Mouse (Mus musculus): ENCODE measurements around the gene Mterf4. TPM values are rescaled to one million over a fixed set of nuclear protein-coding genes. Genes with fewer than 3 reads are reported as not detected.

The Mterf4 gene
- polyA plus RNA-seq (2015; fragmentation: Nextera tagmentation; extraction: Ambion mirVana) = 32.2 and 34.9 TPM in 2 replicates

DNA sequence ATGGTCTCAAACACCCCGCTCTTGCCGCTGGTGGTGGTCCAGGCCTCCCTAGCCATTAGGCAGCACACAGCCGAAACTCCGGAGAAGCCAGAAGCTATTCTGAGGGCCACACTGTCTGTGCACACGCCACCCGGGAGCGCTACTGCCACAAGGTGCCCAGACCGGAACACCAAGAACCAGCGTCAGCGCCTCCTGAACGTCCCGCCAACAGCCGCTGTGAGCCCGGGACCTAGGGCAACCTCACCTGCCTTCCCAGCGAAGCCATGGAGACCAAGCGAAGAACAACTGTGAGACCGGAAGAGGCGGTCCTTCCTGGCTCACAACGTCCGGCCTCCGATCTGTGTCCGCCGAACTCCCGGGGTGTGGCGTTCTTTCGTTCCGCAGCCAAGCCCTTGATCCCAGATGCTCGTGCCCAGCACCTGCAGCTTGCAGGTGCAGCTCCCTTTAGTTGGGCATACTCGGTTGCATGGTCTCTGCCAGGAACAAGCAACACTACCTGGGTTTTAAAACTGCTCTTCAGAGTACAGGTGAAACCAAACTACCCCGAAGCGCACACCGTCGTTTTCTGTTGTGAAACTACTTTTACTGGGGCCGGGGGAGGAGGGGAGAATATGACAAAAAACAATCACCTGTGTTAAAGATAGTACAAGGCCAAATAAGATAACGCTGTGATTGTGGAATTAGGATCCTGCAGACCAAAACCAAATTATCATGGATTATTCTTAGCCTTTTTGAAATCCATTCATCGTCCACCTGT is at the start of gene Mterf4:
Gene Mterf4 (minus strand): TSS at position 335 of the 757 bp plus-strand sequence.
- 5% methylated on average over 36 of the region's 36 CpGs for WGBS
- peak within 1 kb of the TSS; percentile 52; the same call in 1 of the 2 replicates for H3K27ac ChIP-seq (ENCODE audit: low read length)
- peak; percentile 95 for ATAC-seq
- no peaks in the 10 kb centered on the region for H3K9me3 ChIP-seq (replicated peaks; ENCODE audit: control insufficient read depth, low read length, poor library complexity, severe bottlenecking)
- peak within 1 kb of the TSS; percentile 84 for H3K9ac ChIP-seq (ENCODE audit: low read depth, low read length)
- peaks cover 13% of the 10 kb centered on the region for H3K4me1 ChIP-seq (ENCODE audit: control insufficient read depth, insufficient read depth, low read length)
- H3K4me3 ChIP-seq (ENCODE audit: low read depth, low read length) = peak within 1 kb of the TSS; percentile 72
- peak within 1 kb of the TSS; percentile 72 for H3K4me2 ChIP-seq (ENCODE audit: low read length)
- no peaks in the 10 kb centered on the region for H3K27me3 ChIP-seq (ENCODE audit: control insufficient read depth, insufficient read depth, low read depth, low read length)
- peaks cover 13% of the 10 kb centered on the region for H3K36me3 ChIP-seq (ENCODE audit: control insufficient read depth, insufficient read depth, low read length)

DNA sequence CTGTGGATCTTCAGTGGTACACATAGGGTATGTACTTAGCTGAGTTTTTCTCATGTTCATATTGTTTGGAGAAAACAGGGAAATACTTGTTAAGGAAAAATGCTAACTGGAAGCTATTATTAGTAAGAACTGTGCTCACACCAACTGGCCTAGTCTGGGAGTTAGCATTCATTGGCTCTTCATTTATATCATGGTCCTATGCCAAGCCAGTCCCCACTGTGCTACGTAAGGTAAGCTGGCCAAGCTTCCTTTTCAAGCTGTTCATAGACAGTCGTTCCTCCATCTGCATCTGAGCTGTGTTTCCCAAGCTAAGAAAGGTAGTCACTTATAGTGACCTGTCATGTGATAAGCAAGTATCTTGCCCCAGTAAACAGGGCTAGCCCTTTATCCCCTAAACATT is 47.0 kb upstream of the Mterf4 start:
- no peak overlapping the region for H3K4me2 ChIP-seq (ENCODE audit: low read length)
- H3K9me3 ChIP-seq (replicated peaks; ENCODE audit: control insufficient read depth, low read length, poor library complexity, severe bottlenecking) = no peaks in the 10 kb centered on the region
- WGBS = 95% methylated on average over 2 of the region's 2 CpGs
- no peak for ATAC-seq
- H3K36me3 ChIP-seq (ENCODE audit: control insufficient read depth, insufficient read depth, low read length) = peaks cover 40% of the 10 kb centered on the region
- no peak overlapping the region for H3K27ac ChIP-seq (ENCODE audit: low read length)
- no peaks in the 10 kb centered on the region for H3K4me1 ChIP-seq (ENCODE audit: control insufficient read depth, insufficient read depth, low read length)
- H3K4me3 ChIP-seq (ENCODE audit: low read depth, low read length) = no peak overlapping the region
- no peak overlapping the region for H3K9ac ChIP-seq (ENCODE audit: low read depth, low read length)
- H3K27me3 ChIP-seq (ENCODE audit: control insufficient read depth, insufficient read depth, low read depth, low read length) = no peaks in the 10 kb centered on the region

DNA sequence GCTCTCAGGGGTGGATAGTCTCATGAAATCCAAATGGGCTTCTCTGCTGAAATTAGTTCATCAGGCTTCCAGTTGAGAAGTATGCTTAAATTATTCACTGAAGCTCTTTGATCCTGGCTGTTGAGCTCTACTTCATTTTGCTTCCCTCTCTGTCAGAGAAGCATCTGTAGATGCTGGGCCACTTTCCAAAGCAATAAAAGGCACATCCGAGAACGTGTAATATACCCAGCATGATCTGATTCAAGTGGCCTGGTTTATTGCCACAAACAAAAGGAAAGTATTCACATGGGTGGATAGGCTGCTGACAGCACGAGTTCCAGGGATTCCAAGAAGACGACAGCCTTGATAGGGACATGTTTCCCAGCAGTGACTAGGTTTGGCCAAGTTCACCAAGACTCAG is 44.0 kb upstream of the Mterf4 start:
- 69% methylated on average over 4 of the region's 4 CpGs for WGBS

DNA sequence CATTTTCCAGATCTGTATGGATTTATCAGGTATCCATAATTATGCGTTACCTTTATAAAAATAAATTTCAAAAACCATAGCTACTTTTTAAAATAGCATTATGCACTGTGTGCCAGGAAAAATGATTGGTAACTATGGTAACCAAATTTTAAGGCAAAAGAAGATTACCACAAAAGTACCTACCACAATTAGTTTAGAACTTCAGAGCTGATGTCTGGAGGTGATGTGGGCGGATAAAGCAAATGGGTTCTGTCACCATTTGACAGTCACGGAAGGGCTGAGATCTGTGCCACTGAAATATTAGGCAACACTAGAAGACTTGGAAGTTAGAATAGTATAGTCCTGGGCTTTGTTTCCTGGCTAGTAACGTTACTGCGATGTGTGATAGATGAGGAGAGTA is 41.5 kb upstream of the Mterf4 start:
- no peak overlapping the region for H3K27ac ChIP-seq (ENCODE audit: low read length)
- WGBS = 93% methylated on average over 5 of the region's 5 CpGs

More for the DNA sequence above, 44.0 kb upstream of the Mterf4 start:
- no peak overlapping the region for H3K27ac ChIP-seq (ENCODE audit: low read length)
- no peak overlapping the region for H3K9ac ChIP-seq (ENCODE audit: low read depth, low read length)
- no peak overlapping the region for H3K4me2 ChIP-seq (ENCODE audit: low read length)
- no peaks in the 10 kb centered on the region for H3K9me3 ChIP-seq (replicated peaks; ENCODE audit: control insufficient read depth, low read length, poor library complexity, severe bottlenecking)
- H3K4me1 ChIP-seq (ENCODE audit: control insufficient read depth, insufficient read depth, low read length) = peaks cover under 1% of the 10 kb centered on the region
- ATAC-seq = no peak
- peaks cover 28% of the 10 kb centered on the region for H3K36me3 ChIP-seq (ENCODE audit: control insufficient read depth, insufficient read depth, low read length)
- H3K27me3 ChIP-seq (ENCODE audit: control insufficient read depth, insufficient read depth, low read depth, low read length) = no peaks in the 10 kb centered on the region
- no peak overlapping the region for H3K4me3 ChIP-seq (ENCODE audit: low read depth, low read length)

DNA sequence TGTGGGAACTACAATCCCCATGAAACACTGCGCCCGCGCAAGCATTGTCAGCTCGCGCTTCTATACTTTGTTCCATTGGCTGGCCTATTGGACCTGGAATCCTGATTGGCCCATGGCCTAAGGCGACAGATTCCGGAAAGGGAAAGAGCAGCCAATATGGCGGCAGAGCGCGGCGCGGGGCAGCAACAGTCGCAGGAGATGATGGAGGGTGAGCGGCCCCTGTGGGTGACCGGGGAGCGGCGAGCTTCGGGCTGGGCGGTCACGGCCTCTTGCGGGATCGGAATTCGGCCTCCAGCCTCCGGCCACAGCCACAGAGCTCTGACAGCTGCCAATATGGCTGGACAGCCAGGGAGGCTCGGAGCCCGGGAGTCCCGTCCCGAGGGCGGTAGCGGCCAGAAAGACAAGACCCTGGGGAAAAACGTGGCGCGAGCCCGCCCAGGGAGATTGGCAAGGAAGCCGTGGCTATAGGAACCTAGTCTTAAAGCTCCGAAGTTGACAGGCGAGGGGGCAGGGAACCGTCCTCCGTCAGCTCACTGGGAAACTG is 37.9 kb upstream of the Mterf4 start:
- Histone ChIP-seq H3K27me3 (ENCODE audit: control insufficient read depth, insufficient read depth, low read depth, low read length) (no peaks in the 10 kb centered on the region), H3K9me3 (replicated peaks; ENCODE audit: control insufficient read depth, low read length, poor library complexity, severe bottlenecking) (no peaks in the 10 kb centered on the region), H3K4me2 (ENCODE audit: low read length) (peak overlapping the region; percentile 97), H3K4me3 (ENCODE audit: low read depth, low read length) (peak overlapping the region; percentile 94), H3K9ac (ENCODE audit: low read depth, low read length) (peak overlapping the region; percentile 88), H3K27ac (ENCODE audit: low read length) (peak overlapping the region; percentile 69), H3K4me1 (ENCODE audit: control insufficient read depth, insufficient read depth, low read length) (peaks cover 11% of the 10 kb centered on the region), H3K36me3 (ENCODE audit: control insufficient read depth, insufficient read depth, low read length) (no peaks in the 10 kb centered on the region; the same call in 1 of the 2 replicates)
- WGBS = 0% methylated on average over 39 of the region's 39 CpGs
- peak; percentile 99 for ATAC-seq

More for the DNA sequence above, 41.5 kb upstream of the Mterf4 start:
- no peak for ATAC-seq
- Histone ChIP-seq H3K9me3 (replicated peaks; ENCODE audit: control insufficient read depth, low read length, poor library complexity, severe bottlenecking) (no peaks in the 10 kb centered on the region), H3K4me2 (ENCODE audit: low read length) (no peak overlapping the region), H3K36me3 (ENCODE audit: control insufficient read depth, insufficient read depth, low read length) (peaks cover 13% of the 10 kb centered on the region), H3K27me3 (ENCODE audit: control insufficient read depth, insufficient read depth, low read depth, low read length) (no peaks in the 10 kb centered on the region), H3K4me3 (ENCODE audit: low read depth, low read length) (no peak overlapping the region), H3K9ac (ENCODE audit: low read depth, low read length) (no peak overlapping the region), H3K4me1 (ENCODE audit: control insufficient read depth, insufficient read depth, low read length) (peaks cover 10% of the 10 kb centered on the region)

DNA sequence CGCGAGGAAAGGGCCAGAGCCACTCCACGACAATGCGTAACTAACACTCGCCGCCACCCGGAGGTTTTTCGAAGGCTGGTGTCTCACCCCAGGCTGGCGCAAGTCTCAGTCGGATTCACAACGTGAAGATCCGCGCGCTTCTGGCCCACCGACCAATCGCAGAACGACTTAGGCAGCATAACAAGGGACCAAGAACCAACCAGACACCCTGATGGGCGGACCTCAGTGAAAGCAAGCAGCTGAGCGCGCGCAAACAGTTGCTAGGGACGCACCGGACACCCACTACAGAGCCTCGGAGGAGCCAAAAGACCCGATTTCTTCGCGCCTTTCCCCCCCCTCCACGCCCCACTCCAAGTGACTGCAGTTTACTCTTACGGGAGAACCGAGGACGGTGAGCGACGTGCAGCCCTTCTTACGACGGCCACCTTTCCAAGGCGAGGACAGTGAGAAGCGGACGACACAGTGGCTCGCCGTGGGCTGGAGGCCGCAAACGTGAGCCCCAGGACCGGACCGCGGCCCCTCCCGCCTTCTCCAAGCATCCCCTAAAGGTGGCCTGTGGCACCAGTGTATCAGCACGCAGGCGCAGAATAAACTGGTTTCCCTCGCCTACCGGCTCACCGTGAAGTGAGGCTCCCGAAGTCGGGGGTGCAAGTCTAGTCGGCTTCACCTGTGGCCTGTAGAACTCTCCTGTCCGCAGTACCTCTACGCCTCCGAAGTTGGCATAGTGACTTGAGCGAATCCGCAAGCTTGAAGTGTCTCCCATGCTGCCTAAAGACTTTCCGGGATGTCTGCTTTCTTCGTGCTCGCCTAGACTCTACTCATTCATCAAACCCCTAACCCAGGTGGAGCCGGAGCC is 37.2 kb upstream of the Mterf4 start, which contains the start of the genes Ppp1r7 and Pask:
Gene Ppp1r7 (plus strand): TSS at position 207 of the 856 bp plus-strand sequence.
Gene Pask (minus strand): TSS at position 835 of the 856 bp plus-strand sequence.
- peak; percentile 98 for ATAC-seq
- Histone ChIP-seq H3K9ac (ENCODE audit: low read depth, low read length) (peak within 1 kb of the TSS; percentile 88), H3K27ac (ENCODE audit: low read length) (peak within 1 kb of the TSS; percentile 69), H3K9me3 (replicated peaks; ENCODE audit: control insufficient read depth, low read length, poor library complexity, severe bottlenecking) (no peaks in the 10 kb centered on the region), H3K4me2 (ENCODE audit: low read length) (peak within 1 kb of the TSS; percentile 97), H3K4me1 (ENCODE audit: control insufficient read depth, insufficient read depth, low read length) (peaks cover 11% of the 10 kb centered on the region), H3K4me3 (ENCODE audit: low read depth, low read length) (peak within 1 kb of the TSS; percentile 94), H3K36me3 (ENCODE audit: control insufficient read depth, insufficient read depth, low read length) (no peaks in the 10 kb centered on the region; the same call in 1 of the 2 replicates), H3K27me3 (ENCODE audit: control insufficient read depth, insufficient read depth, low read depth, low read length) (no peaks in the 10 kb centered on the region)
- under 1% methylated on average over 62 of the region's 63 CpGs for WGBS

DNA sequence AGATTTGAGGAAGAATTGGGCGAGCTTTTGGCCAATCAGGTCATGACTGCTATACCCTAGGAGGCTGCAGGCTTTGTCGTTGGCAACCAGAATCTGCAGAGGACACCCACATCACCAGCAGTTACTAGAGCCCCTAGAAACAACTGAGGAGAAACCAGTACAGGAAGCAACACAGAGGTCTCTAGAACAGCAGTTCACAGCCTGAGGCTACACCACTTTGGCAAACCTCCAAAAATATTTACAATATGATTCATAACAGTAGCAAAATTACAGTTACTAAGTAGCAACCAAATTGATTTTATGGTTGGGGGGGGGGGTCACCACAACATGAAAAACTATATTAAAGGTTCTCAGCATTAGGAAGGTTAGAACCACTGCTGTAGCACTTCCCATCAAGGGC is 28.9 kb upstream of the Mterf4 start:
- WGBS = 80% methylated on average over 2 of the region's 2 CpGs
- no peaks in the 10 kb centered on the region for H3K9me3 ChIP-seq (replicated peaks; ENCODE audit: control insufficient read depth, low read length, poor library complexity, severe bottlenecking)
- no peaks in the 10 kb centered on the region for H3K27me3 ChIP-seq (ENCODE audit: control insufficient read depth, insufficient read depth, low read depth, low read length)
- no peak overlapping the region for H3K9ac ChIP-seq (ENCODE audit: low read depth, low read length)
- H3K4me3 ChIP-seq (ENCODE audit: low read depth, low read length) = no peak overlapping the region
- ATAC-seq = no peak
- no peak overlapping the region for H3K4me2 ChIP-seq (ENCODE audit: low read length)
- no peaks in the 10 kb centered on the region for H3K36me3 ChIP-seq (ENCODE audit: control insufficient read depth, insufficient read depth, low read length)
- H3K4me1 ChIP-seq (ENCODE audit: control insufficient read depth, insufficient read depth, low read length) = no peaks in the 10 kb centered on the region
- H3K27ac ChIP-seq (ENCODE audit: low read length) = no peak overlapping the region

DNA sequence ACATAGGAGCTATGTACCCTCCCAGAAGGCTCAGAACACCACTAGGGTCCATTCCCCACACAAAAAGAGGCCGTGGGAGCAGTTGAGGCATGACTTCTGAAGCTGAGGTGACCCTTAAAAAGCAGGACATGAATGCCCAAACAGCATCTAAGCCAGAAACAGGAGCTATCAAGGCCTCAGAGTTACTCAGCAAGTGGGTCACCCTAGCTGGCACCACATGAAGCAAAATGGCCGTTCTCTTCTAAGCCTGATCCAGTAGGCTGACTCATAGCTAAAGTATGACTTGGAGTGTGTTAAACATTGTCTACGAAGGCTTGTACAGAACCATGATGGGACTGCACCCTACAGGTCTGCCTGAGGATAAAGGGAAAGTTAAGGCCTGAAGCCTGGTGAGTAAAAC is 20.7 kb upstream of the Mterf4 start:
- H3K4me2 ChIP-seq (ENCODE audit: low read length) = no peak overlapping the region
- WGBS = 89% methylated on average over 3 of the region's 3 CpGs
- no peak for ATAC-seq
- peaks cover 4% of the 10 kb centered on the region for H3K36me3 ChIP-seq (ENCODE audit: control insufficient read depth, insufficient read depth, low read length)
- no peaks in the 10 kb centered on the region for H3K27me3 ChIP-seq (ENCODE audit: control insufficient read depth, insufficient read depth, low read depth, low read length)
- H3K9ac ChIP-seq (ENCODE audit: low read depth, low read length) = no peak overlapping the region
- H3K4me1 ChIP-seq (ENCODE audit: control insufficient read depth, insufficient read depth, low read length) = no peaks in the 10 kb centered on the region
- H3K4me3 ChIP-seq (ENCODE audit: low read depth, low read length) = no peak overlapping the region
- H3K9me3 ChIP-seq (replicated peaks; ENCODE audit: control insufficient read depth, low read length, poor library complexity, severe bottlenecking) = no peaks in the 10 kb centered on the region
- no peak overlapping the region for H3K27ac ChIP-seq (ENCODE audit: low read length)

Data from midbrain, embryonic 16.5 days (tissue).